Mouse (Mus musculus) neural tube, embryonic 13.5 days (tissue): ENCODE measurements at regions not wholly inside any gene's neighbourhood (a gene's known extent, or its start where the extent isn't known, plus 50 kb on each side); places are given as distances from the start of the nearest gene placed in this dataset.

Source experiments
- ATAC-seq: fragments of 200-750 bp; cut with Nextera tagmentation; 2 replicates; pipeline ENCODE4 v1.8.0; 2017; ENCODE audit warnings: low read depth, mild to moderate bottlenecking, moderate TSS enrichment, moderate library complexity
- H3K27ac ChIP-seq: fragments of 300-500 bp; sonication (generic); replicated peaks from 2 replicates; pipeline ENCODE4 v1.5.1; 2015; ENCODE audit warnings: moderate library complexity, mild to moderate bottlenecking, inconsistent platforms
- H3K27me3 ChIP-seq: fragments of 300-500 bp; sonication (generic); 2 replicates; pipeline ENCODE4 v1.6.1; 2015; ENCODE audit warnings: mild to moderate bottlenecking, inconsistent platforms
- H3K36me3 ChIP-seq: fragments of 300-500 bp; sonication (generic); 2 replicates; pipeline ENCODE4 v1.6.1; 2015; ENCODE audit warnings: mild to moderate bottlenecking, inconsistent platforms
- H3K4me1 ChIP-seq: fragments of 300-500 bp; sonication (generic); replicated peaks from 2 replicates; pipeline ENCODE4 v1.6.1; 2015; ENCODE audit warnings: inconsistent platforms
- H3K4me2 ChIP-seq: fragments of 300-500 bp; sonication (generic); 2 replicates; pipeline ENCODE4 v1.6.1; 2015; ENCODE audit warnings: inconsistent platforms, mild to moderate bottlenecking, moderate library complexity
- H3K4me3 ChIP-seq: fragments of 300-500 bp; sonication (generic); 2 replicates; pipeline ENCODE4 v1.5.1; 2015; ENCODE audit warnings: mild to moderate bottlenecking, inconsistent platforms
- H3K9ac ChIP-seq: fragments of 300-500 bp; sonication (generic); 2 replicates; pipeline ENCODE4 v1.6.1; 2015; ENCODE audit warnings: moderate library complexity, mild to moderate bottlenecking, inconsistent platforms
- H3K9me3 ChIP-seq: fragments of 300-500 bp; sonication (generic); 2 replicates; pipeline ENCODE4 v1.6.1; 2016; ENCODE audit warnings: inconsistent platforms
- WGBS: fragments of 180-500 bp; shearing (Covaris S2); methylation state at CpG from one replicate; pipeline ENCODE4 v1.1.7; 2015; 5-methylcytosine and 5-hydroxymethylcytosine counted together

GRCm38 (mm10) chr12:52390242-52390641 lies 113.5 kb upstream of the Arhgap5 start:
- no peaks in the 10 kb centered on the region for H3K36me3 ChIP-seq
- H3K9ac ChIP-seq, result no peak overlapping the region
- no peak overlapping the region for H3K4me3 ChIP-seq
- WGBS, result 26% methylated on average over 4 of the region's 4 CpGs
- H3K27ac ChIP-seq, result no peak overlapping the region
- H3K4me1 ChIP-seq, result peaks cover 25% of the 10 kb centered on the region
- no peaks in the 10 kb centered on the region for H3K27me3 ChIP-seq
- ATAC-seq, result no peak; the same call in 1 of the 2 replicates
- H3K4me2 ChIP-seq, result no peak overlapping the region
- no peaks in the 10 kb centered on the region for H3K9me3 ChIP-seq

DNA sequence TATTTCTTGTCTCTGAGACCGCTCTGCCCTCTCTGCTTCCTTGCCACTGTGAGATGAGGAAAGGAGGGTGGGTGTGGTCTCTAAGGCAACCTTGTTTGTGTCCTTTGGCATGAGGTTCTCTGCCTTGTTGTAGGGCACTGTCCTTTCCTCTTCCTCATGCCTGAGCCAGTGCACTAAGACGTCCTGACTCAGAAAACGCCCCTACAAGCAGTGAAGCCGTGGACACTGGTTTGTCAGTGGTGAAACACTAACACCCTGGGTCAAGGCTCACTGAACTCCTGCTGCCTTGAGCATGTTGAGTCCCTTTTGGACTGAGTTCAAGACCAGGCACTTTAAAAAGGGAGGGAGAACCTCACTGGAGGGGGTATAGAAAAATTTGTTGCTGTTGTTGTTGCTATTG lies 111.1 kb upstream of the Arhgap5 start:
- WGBS, result 71% methylated on average over 4 of the region's 4 CpGs
- Histone ChIP-seq H3K9me3 (no peaks in the 10 kb centered on the region), H3K4me2 (no peak overlapping the region), H3K36me3 (no peaks in the 10 kb centered on the region), H3K27ac (no peak overlapping the region), H3K9ac (no peak overlapping the region), H3K27me3 (no peaks in the 10 kb centered on the region), H3K4me3 (no peak overlapping the region), H3K4me1 (peaks cover 38% of the 10 kb centered on the region)
- no peak for ATAC-seq

DNA sequence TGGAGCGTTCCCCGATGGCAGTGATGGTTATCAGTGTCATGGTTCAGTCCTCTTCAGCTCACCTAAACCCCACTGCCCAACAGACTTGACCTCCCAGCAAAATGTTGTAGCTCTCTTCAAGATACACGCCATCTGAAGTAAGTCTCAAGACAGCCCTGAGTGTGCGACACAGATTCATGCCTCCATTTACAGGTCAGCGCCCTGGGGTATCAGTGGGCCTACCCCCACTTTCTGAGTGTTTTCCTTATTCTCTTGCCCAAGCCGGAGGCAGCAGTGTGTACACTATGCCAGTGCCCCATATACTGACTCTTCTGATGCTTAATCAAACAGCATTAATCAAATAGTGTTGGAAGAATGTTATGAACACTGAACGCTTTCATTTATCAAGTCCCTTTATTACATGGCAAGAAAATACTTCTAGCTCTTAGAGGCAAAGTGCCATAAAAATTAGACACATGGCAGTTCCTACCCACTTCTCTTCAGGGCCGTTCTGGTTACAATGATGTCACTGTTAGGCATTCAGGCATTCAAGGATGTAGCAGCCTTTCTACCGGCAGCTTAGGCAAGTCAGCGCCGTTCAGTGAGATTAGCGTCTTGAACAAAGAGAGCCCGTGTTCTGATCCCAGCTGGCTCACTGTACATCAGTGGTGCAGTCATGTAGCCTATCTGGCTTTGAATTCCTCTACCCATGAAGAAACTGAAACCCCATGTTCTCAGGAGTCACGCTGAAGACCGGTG lies 109.6 kb upstream of the Arhgap5 start:
- no peak overlapping the region for H3K27ac ChIP-seq
- H3K4me3 ChIP-seq, result no peak overlapping the region
- 63% methylated on average over 15 of the region's 15 CpGs for WGBS
- no peaks in the 10 kb centered on the region for H3K27me3 ChIP-seq
- no peak overlapping the region for H3K4me2 ChIP-seq
- ATAC-seq, result no peak
- no peak overlapping the region for H3K9ac ChIP-seq
- no peaks in the 10 kb centered on the region for H3K36me3 ChIP-seq
- no peaks in the 10 kb centered on the region for H3K9me3 ChIP-seq
- peaks cover 38% of the 10 kb centered on the region for H3K4me1 ChIP-seq

DNA sequence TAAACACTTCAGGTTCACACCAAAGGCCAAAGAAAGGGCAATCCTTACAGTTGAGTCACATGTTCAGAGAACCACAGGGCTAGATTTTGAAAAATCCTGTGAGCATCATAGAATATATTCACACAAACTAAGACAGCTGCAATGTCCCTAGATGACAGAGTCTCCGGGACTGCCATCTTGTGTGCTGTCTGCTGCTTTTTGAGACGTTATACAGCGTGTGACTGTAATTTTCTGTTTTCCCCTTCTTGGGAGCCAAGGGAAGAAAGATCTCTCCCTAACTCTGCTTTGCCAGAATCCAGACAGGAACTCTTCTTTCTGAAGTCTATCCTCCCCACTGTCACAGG lies 109.1 kb upstream of the Arhgap5 start:
- WGBS, result 81% methylated on average over 3 of the region's 3 CpGs
- no peak for ATAC-seq
- H3K9ac ChIP-seq, result no peak overlapping the region

DNA sequence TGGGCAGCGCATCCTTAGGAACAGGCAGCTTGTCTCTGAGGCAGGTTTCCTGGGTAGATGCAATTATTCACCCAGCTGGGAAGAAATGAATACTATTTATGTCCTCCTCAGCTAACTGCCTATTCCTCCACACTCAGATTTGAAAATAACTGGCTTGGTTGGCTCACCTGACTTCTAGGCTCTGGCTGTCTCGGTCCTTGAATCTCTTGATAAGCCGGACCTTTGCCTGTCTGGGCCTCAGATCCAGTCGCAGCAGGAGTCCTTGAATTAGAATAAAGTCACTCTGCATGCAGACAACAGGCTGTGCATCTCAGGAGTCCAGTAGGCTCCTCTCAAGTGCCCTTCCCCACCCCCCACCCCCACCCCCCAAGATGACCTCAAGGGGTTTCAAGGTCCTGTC lies 108.7 kb upstream of the Arhgap5 start:
- H3K4me3 ChIP-seq, result no peak overlapping the region
- WGBS, result 52% methylated on average over 4 of the region's 4 CpGs
- no peak overlapping the region for H3K9ac ChIP-seq
- ATAC-seq, result no peak
- peaks cover 29% of the 10 kb centered on the region for H3K4me1 ChIP-seq
- 0 out of 2 replicates have a peak overlapping the region, but pooled peaks have one; percentile 18 for H3K27ac ChIP-seq
- H3K9me3 ChIP-seq, result no peaks in the 10 kb centered on the region
- no peaks in the 10 kb centered on the region for H3K36me3 ChIP-seq
- H3K4me2 ChIP-seq, result no peak overlapping the region
- H3K27me3 ChIP-seq, result no peaks in the 10 kb centered on the region

More for the DNA sequence above, 109.1 kb upstream of the Arhgap5 start:
- Histone ChIP-seq H3K4me3 (no peak overlapping the region), H3K9me3 (no peaks in the 10 kb centered on the region), H3K27ac (no peak overlapping the region), H3K4me1 (peaks cover 33% of the 10 kb centered on the region), H3K27me3 (no peaks in the 10 kb centered on the region), H3K36me3 (no peaks in the 10 kb centered on the region), H3K4me2 (no peak overlapping the region)

GRCm38 (mm10) chr12:52396178-52396841 lies 107.5 kb upstream of the Arhgap5 start:
- Histone ChIP-seq H3K4me3 (no peak overlapping the region), H3K4me1 (peaks cover 24% of the 10 kb centered on the region), H3K9ac (no peak overlapping the region), H3K9me3 (no peaks in the 10 kb centered on the region), H3K27ac (peak overlapping the region; percentile 56), H3K36me3 (no peaks in the 10 kb centered on the region), H3K27me3 (no peaks in the 10 kb centered on the region), H3K4me2 (no peak overlapping the region)
- peak; percentile 47; the same call in 1 of the 2 replicates for ATAC-seq
- 55% methylated on average over 14 of the region's 14 CpGs for WGBS

DNA sequence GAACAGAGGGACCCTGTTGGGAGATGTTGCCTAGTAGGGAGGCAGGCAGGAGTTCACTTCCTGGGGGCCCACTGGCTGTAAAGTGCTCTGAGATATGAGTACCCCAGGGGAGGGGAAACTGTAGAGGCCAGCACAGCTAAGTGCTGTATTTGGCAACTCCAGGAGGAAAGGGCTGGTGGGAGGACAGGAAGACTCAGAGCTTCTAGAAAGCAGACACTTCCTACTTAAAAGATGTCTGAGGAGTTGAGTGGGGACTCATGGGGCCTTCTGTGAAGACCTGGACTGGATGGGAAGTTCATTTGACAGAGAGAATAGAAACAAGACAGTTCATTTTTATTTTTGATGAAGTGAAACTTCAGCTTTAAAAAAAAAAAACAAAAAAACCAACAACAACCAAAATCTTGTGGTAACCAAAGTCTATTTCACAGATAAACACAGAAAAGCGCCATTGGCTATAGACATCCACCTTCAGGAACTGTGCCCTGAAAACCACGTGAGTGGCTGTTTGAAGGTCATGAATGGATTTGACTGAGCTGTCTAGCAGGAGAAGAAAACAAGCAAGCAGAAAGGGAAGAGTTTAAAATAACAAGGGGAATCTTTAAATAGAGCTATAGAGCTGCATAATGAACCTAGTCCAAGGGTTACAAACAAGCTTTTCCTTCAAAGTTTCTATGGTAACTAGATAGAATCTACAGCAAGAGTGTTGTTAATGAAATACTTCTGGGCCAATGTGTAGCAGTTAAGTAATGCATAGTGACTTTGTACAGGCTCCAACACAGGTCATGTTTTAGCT lies 105.9 kb upstream of the Arhgap5 start:
- no peak overlapping the region for H3K9ac ChIP-seq
- H3K4me2 ChIP-seq, result no peak overlapping the region
- ATAC-seq, result no peak
- 55% methylated on average over 2 of the region's 2 CpGs for WGBS
- peaks cover 24% of the 10 kb centered on the region for H3K4me1 ChIP-seq
- no peak overlapping the region for H3K4me3 ChIP-seq
- H3K27ac ChIP-seq, result no peak overlapping the region
- H3K9me3 ChIP-seq, result no peaks in the 10 kb centered on the region
- no peaks in the 10 kb centered on the region for H3K27me3 ChIP-seq
- H3K36me3 ChIP-seq, result no peaks in the 10 kb centered on the region

- WGBS, result 80% methylated on average over 6 of the region's 6 CpGs
- no peak overlapping the region for H3K27ac ChIP-seq
- H3K4me3 ChIP-seq, result no peak overlapping the region
- peaks cover 24% of the 10 kb centered on the region for H3K4me1 ChIP-seq
- H3K27me3 ChIP-seq, result no peaks in the 10 kb centered on the region
- no peak overlapping the region for H3K9ac ChIP-seq
- ATAC-seq, result no peak
- no peak overlapping the region for H3K4me2 ChIP-seq
- H3K36me3 ChIP-seq, result no peaks in the 10 kb centered on the region
- H3K9me3 ChIP-seq, result no peaks in the 10 kb centered on the region
Observed at GRCm38 (mm10) chr12:52398511-52398975, 105.2 kb upstream of the Arhgap5 start.

GRCm38 (mm10) chr12:52400099-52400498 lies 103.7 kb upstream of the Arhgap5 start:
- Histone ChIP-seq H3K27me3 (no peaks in the 10 kb centered on the region), H3K9ac (no peak overlapping the region), H3K4me1 (peaks cover 15% of the 10 kb centered on the region), H3K27ac (no peak overlapping the region), H3K36me3 (no peaks in the 10 kb centered on the region), H3K9me3 (no peaks in the 10 kb centered on the region), H3K4me3 (no peak overlapping the region), H3K4me2 (no peak overlapping the region)
- 82% methylated on average over 3 of the region's 3 CpGs for WGBS
- ATAC-seq, result no peak

- Histone ChIP-seq H3K27me3 (no peaks in the 10 kb centered on the region), H3K27ac (no peak overlapping the region), H3K9me3 (no peaks in the 10 kb centered on the region), H3K4me1 (no peaks in the 10 kb centered on the region; the same call in 1 of the 2 replicates), H3K4me2 (no peak overlapping the region), H3K36me3 (no peaks in the 10 kb centered on the region), H3K9ac (no peak overlapping the region), H3K4me3 (no peak overlapping the region)
- ATAC-seq, result no peak
- WGBS, result 91% methylated on average over 4 of the region's 4 CpGs
Observed at GRCm38 (mm10) chr12:52402711-52403110, 101.1 kb upstream of the Arhgap5 start.

- Histone ChIP-seq H3K4me1 (no peaks in the 10 kb centered on the region), H3K36me3 (no peaks in the 10 kb centered on the region), H3K4me2 (no peak overlapping the region), H3K9me3 (no peaks in the 10 kb centered on the region), H3K4me3 (no peak overlapping the region), H3K27ac (no peak overlapping the region), H3K9ac (no peak overlapping the region), H3K27me3 (no peaks in the 10 kb centered on the region)
- 77% methylated on average over 6 of the region's 6 CpGs for WGBS
- ATAC-seq, result no peak
Observed at GRCm38 (mm10) chr12:52406386-52406785, 97.4 kb upstream of the Arhgap5 start.

DNA sequence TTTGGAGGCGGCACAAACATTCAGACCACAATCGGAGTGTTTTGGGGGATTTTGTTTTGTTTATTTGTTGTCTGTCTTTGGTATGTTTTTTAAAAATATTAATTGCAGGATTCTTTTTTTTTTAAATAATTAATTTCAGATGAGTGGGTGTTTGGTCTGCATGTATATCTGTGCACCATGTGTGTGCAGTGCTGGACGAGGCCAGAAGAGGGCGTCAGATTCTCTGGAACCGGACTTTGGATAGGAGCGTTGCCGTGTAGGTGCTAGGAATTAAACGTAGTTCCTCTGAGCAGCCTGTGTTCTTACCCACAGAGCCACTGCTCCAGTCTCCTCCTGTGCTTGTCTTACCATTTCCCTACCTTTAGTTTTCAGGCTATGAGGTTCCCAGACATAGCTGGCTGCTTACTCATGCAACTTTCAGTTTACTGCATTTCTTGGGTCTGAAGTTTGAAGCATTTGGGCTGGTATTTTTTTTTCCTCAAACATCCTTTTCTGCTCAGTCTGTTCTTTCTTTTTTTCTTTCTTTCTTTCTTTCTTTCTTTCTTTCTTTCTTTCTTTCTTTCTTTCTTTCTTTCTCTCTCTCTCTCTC lies 95.4 kb upstream of the Arhgap5 start:
- WGBS, result 86% methylated on average over 8 of the region's 8 CpGs
- no peaks in the 10 kb centered on the region for H3K27me3 ChIP-seq
- no peak overlapping the region for H3K27ac ChIP-seq
- H3K36me3 ChIP-seq, result no peaks in the 10 kb centered on the region
- no peak overlapping the region for H3K4me3 ChIP-seq
- H3K4me2 ChIP-seq, result no peak overlapping the region
- H3K9ac ChIP-seq, result no peak overlapping the region
- peaks cover 10% of the 10 kb centered on the region for H3K4me1 ChIP-seq
- no peak for ATAC-seq
- H3K9me3 ChIP-seq, result no peaks in the 10 kb centered on the region
